Mouse (Mus musculus): ENCODE results near the gene Nono. TPM values are rescaled to one million over a fixed set of nuclear protein-coding genes. Genes with fewer than 3 reads are reported as not detected.
"Not testable (repeated sequence)": the region's sequence is repeated elsewhere in the genome, so short reads cannot be mapped to it uniquely, and the experiment has no call there.

Nono gene
- total and polyA plus RNA-seq, 3 experiments = 46.7 to 70.9 (median 57.6) TPM

GRCm38 (mm10) chrX:101451147-101451546 lies 22.0 kb downstream of the Nono start:
- Histone ChIP-seq H3K27me3 (ENCODE audit: control insufficient read depth, insufficient read depth, low read length) (no peaks in the 10 kb centered on the region), H3K4me3 (no peak overlapping the region), H3K4me1 (ENCODE audit: control insufficient read depth, insufficient read depth, low read length) (no peaks in the 10 kb centered on the region), H3K79me2 (replicated peaks; ENCODE audit: control insufficient read depth, insufficient read depth, low read length) (no peaks in the 10 kb centered on the region), H3K27ac (no peak overlapping the region), H3K36me3 (ENCODE audit: control insufficient read depth, insufficient read depth, low read length) (peaks cover 2% of the 10 kb centered on the region), H3K9ac (ENCODE audit: low read depth, low read length) (no peak overlapping the region)
- no peak for TF ChIP-seq EP300 (IDR thresholded peaks at IDR 0.05; ENCODE audit: insufficient read depth, low read depth, low read length)
- no peak for TF ChIP-seq CTCF (IDR thresholded peaks at IDR 0.05)
- no peak for TF ChIP-seq POLR2A (IDR thresholded peaks at IDR 0.05; ENCODE audit: insufficient read depth, low read depth, low read length)
- intact Hi-C loops (cut with DNase I) = no loop called here
- WGBS = 41% methylated on average over 1 of the region's 1 CpGs
- no peak for DNase-seq

GRCm38 (mm10) chrX:101451591-101451990 lies 22.5 kb downstream of the Nono start:
- H3K27me3 ChIP-seq (ENCODE audit: control insufficient read depth, insufficient read depth, low read length) = no peaks in the 10 kb centered on the region
- no peak for DNase-seq
- no peak overlapping the region for H3K9ac ChIP-seq (ENCODE audit: low read depth, low read length)
- 64% methylated on average over 3 of the region's 3 CpGs for WGBS
- no peaks in the 10 kb centered on the region for H3K79me2 ChIP-seq (replicated peaks; ENCODE audit: control insufficient read depth, insufficient read depth, low read length)
- H3K27ac ChIP-seq = no peak overlapping the region
- H3K4me1 ChIP-seq (ENCODE audit: control insufficient read depth, insufficient read depth, low read length) = no peaks in the 10 kb centered on the region
- no peak overlapping the region for H3K4me3 ChIP-seq
- peaks cover 2% of the 10 kb centered on the region for H3K36me3 ChIP-seq (ENCODE audit: control insufficient read depth, insufficient read depth, low read length)
- intact Hi-C loops (cut with DNase I) = no loop called here
- TF ChIP-seq CTCF (IDR thresholded peaks at IDR 0.05) = no peak
- TF ChIP-seq EP300 (IDR thresholded peaks at IDR 0.05; ENCODE audit: insufficient read depth, low read depth, low read length) = no peak
- no peak for TF ChIP-seq POLR2A (IDR thresholded peaks at IDR 0.05; ENCODE audit: insufficient read depth, low read depth, low read length)

GRCm38 (mm10) chrX:101472202-101472601 lies 43.1 kb downstream of the Nono start:
- intact Hi-C loops (cut with DNase I) = no loop called here
- H3K27ac ChIP-seq = no peak overlapping the region
- DNase-seq = no peak
- H3K79me2 ChIP-seq (replicated peaks; ENCODE audit: control insufficient read depth, insufficient read depth, low read length) = no peaks in the 10 kb centered on the region
- TF ChIP-seq CTCF (IDR thresholded peaks at IDR 0.05) = no peak
- TF ChIP-seq POLR2A (IDR thresholded peaks at IDR 0.05; ENCODE audit: insufficient read depth, low read depth, low read length) = no peak
- no peak for TF ChIP-seq EP300 (IDR thresholded peaks at IDR 0.05; ENCODE audit: insufficient read depth, low read depth, low read length)
- H3K9ac ChIP-seq (ENCODE audit: low read depth, low read length) = no peak overlapping the region
- H3K4me1 ChIP-seq (ENCODE audit: control insufficient read depth, insufficient read depth, low read length) = no peaks in the 10 kb centered on the region
- WGBS = 91% methylated on average over 4 of the region's 4 CpGs
- H3K27me3 ChIP-seq (ENCODE audit: control insufficient read depth, insufficient read depth, low read length) = no peaks in the 10 kb centered on the region
- H3K36me3 ChIP-seq (ENCODE audit: control insufficient read depth, insufficient read depth, low read length) = no peaks in the 10 kb centered on the region
- H3K4me3 ChIP-seq = no peak overlapping the region

GRCm38 (mm10) chrX:101481604-101482350 lies 52.7 kb downstream of the Nono start:
- no peak overlapping the region for H3K4me3 ChIP-seq
- no peak overlapping the region for H3K9ac ChIP-seq (ENCODE audit: low read depth, low read length)
- WGBS = 67% methylated on average over 6 of the region's 6 CpGs
- TF ChIP-seq EP300 (IDR thresholded peaks at IDR 0.05; ENCODE audit: insufficient read depth, low read depth, low read length) (no peak), POLR2A (IDR thresholded peaks at IDR 0.05; ENCODE audit: insufficient read depth, low read depth, low read length) (no peak), CTCF (IDR thresholded peaks at IDR 0.05) (no peak)
- no peaks in the 10 kb centered on the region for H3K27me3 ChIP-seq (ENCODE audit: control insufficient read depth, insufficient read depth, low read length)
- no peak overlapping the region for H3K27ac ChIP-seq
- no peak for DNase-seq
- no peaks in the 10 kb centered on the region for H3K79me2 ChIP-seq (replicated peaks; ENCODE audit: control insufficient read depth, insufficient read depth, low read length)
- intact Hi-C loops (cut with DNase I) = no loop called here
- no peaks in the 10 kb centered on the region for H3K4me1 ChIP-seq (ENCODE audit: control insufficient read depth, insufficient read depth, low read length)
- H3K36me3 ChIP-seq (ENCODE audit: control insufficient read depth, insufficient read depth, low read length) = no peaks in the 10 kb centered on the region

GRCm38 (mm10) chrX:101486487-101487152 lies 57.5 kb downstream of the Nono start:
- H3K4me3 ChIP-seq; H3K9ac ChIP-seq (ENCODE audit: low read depth, low read length); H3K4me1 ChIP-seq (ENCODE audit: control insufficient read depth, insufficient read depth, low read length); H3K27me3 ChIP-seq (ENCODE audit: control insufficient read depth, insufficient read depth, low read length); H3K27ac ChIP-seq; H3K79me2 ChIP-seq (replicated peaks; ENCODE audit: control insufficient read depth, insufficient read depth, low read length); H3K36me3 ChIP-seq (ENCODE audit: control insufficient read depth, insufficient read depth, low read length): not testable (repeated sequence)
- peak; percentile 40 to 45 for DNase-seq
- TF ChIP-seq CTCF (IDR thresholded peaks at IDR 0.05) (peak; percentile 80), EP300 (IDR thresholded peaks at IDR 0.05; ENCODE audit: insufficient read depth, low read depth, low read length) (0 out of 2 replicates have a peak, but pooled peaks have one; percentile 43)
- intact Hi-C loops (cut with DNase I) = loop anchor here (5.0 kb wide), 1 partner anchor 54 kb away; no protein-coding TSS in a partner anchor
- WGBS = 25% methylated on average over 10 of the region's 12 CpGs

Other genes starting within 250 kb of the Nono start
- 10 to 100 TPM; 36.0 to 37.3 TPM for gene Snx12, start 206.8 kb upstream of the Nono start, total RNA-seq (2021)
- 16.6 and 22.3 TPM in 2 replicates for gene Snx12, start 206.8 kb upstream of the Nono start, polyA plus RNA-seq (2012; rRNA removed)
- gene Foxo4, start 174.8 kb upstream of the Nono start, total RNA-seq (2021) = 10 to 100 TPM; 57.7 to 65.2 TPM
- gene Foxo4, start 174.8 kb upstream of the Nono start, polyA plus RNA-seq (2012; rRNA removed) = 39.4 and 49.8 TPM in 2 replicates
- gene Gm614, start 165.3 kb upstream of the Nono start, total RNA-seq (2021) = not detected
- 0.41 TPM in 1 of 2 replicates, not detected in the other for gene Gm614, start 165.3 kb upstream of the Nono start, polyA plus RNA-seq (2012; rRNA removed)
- gene Il2rg, start 161.1 kb upstream of the Nono start, total RNA-seq (2021) = 1 to 10 TPM; 7.9 to 9.8 TPM
- gene Il2rg, start 161.1 kb upstream of the Nono start, polyA plus RNA-seq (2012; rRNA removed) = 15.8 and 19.2 TPM in 2 replicates
- gene Gm20489, start 160.3 kb upstream of the Nono start, total RNA-seq (2021) = under 1 TPM in 1 of 2 experiments, not detected in 1; 0.31 TPM
- gene Gm20489, start 160.3 kb upstream of the Nono start, polyA plus RNA-seq (2012; rRNA removed) = not detected in 2 replicates
- 10 to 100 TPM; 20.2 to 21.2 TPM for gene Med12, start 155.3 kb upstream of the Nono start, total RNA-seq (2021)
- 61.9 and 76.3 TPM in 2 replicates for gene Med12, start 155.3 kb upstream of the Nono start, polyA plus RNA-seq (2012; rRNA removed)
- gene Nlgn3, start 130.2 kb upstream of the Nono start, total RNA-seq (2021) = 1 to 10 TPM in 1 of 2 experiments, under 1 TPM in 1; 0.42 to 1.0 TPM
- 0.20 and 1.1 TPM in 2 replicates for gene Nlgn3, start 130.2 kb upstream of the Nono start, polyA plus RNA-seq (2012; rRNA removed)
- not detected for gene Gjb1, start 52.9 kb upstream of the Nono start, total RNA-seq (2021)
- gene Gjb1, start 52.9 kb upstream of the Nono start, polyA plus RNA-seq (2012; rRNA removed) = 0.12 and 0.56 TPM in 2 replicates
- gene Zmym3, start 8.5 kb upstream of the Nono start, total RNA-seq (2021) = 10 to 100 TPM; 13.3 to 15.9 TPM
- 18.7 and 36.5 TPM in 2 replicates for gene Zmym3, start 8.5 kb upstream of the Nono start, polyA plus RNA-seq (2012; rRNA removed)
- 100 to 1,000 TPM; 157 to 183 TPM for gene Itgb1bp2, start 19.8 kb downstream of the Nono start, total RNA-seq (2021)
- 194 and 335 TPM in 2 replicates for gene Itgb1bp2, start 19.8 kb downstream of the Nono start, polyA plus RNA-seq (2012; rRNA removed)
- 10 to 100 TPM; 15.0 to 15.4 TPM for gene Taf1, start 103.4 kb downstream of the Nono start, total RNA-seq (2021)
- 2.7 and 5.8 TPM in 2 replicates for gene Taf1, start 103.4 kb downstream of the Nono start, polyA plus RNA-seq (2012; rRNA removed)
- gene Ogt, start 210.7 kb downstream of the Nono start, total RNA-seq (2021) = 10 to 100 TPM; 51.0 to 53.1 TPM
- 52.4 and 113 TPM in 2 replicates for gene Ogt, start 210.7 kb downstream of the Nono start, polyA plus RNA-seq (2012; rRNA removed)